Mouse (Mus musculus) neural tube, embryonic 13.5 days (tissue): Measurements from ENCODE around the gene Grtp1. TPM values are rescaled to one million over a fixed set of nuclear protein-coding genes. Genes with fewer than 3 reads are reported as not detected.

ENCODE experiments used
- ATAC-seq: fragments of 200-750 bp; cut with Nextera tagmentation; 2 replicates; pipeline ENCODE4 v1.8.0; 2017; ENCODE audit warnings: low read depth, mild to moderate bottlenecking, moderate TSS enrichment, moderate library complexity
- H3K27ac ChIP-seq: fragments of 300-500 bp; sonication (generic); replicated peaks from 2 replicates; pipeline ENCODE4 v1.5.1; 2015; ENCODE audit warnings: moderate library complexity, mild to moderate bottlenecking, inconsistent platforms
- H3K27me3 ChIP-seq: fragments of 300-500 bp; sonication (generic); 2 replicates; pipeline ENCODE4 v1.6.1; 2015; ENCODE audit warnings: mild to moderate bottlenecking, inconsistent platforms
- H3K36me3 ChIP-seq: fragments of 300-500 bp; sonication (generic); 2 replicates; pipeline ENCODE4 v1.6.1; 2015; ENCODE audit warnings: mild to moderate bottlenecking, inconsistent platforms
- H3K4me1 ChIP-seq: fragments of 300-500 bp; sonication (generic); replicated peaks from 2 replicates; pipeline ENCODE4 v1.6.1; 2015; ENCODE audit warnings: inconsistent platforms
- H3K4me2 ChIP-seq: fragments of 300-500 bp; sonication (generic); 2 replicates; pipeline ENCODE4 v1.6.1; 2015; ENCODE audit warnings: inconsistent platforms, mild to moderate bottlenecking, moderate library complexity
- H3K4me3 ChIP-seq: fragments of 300-500 bp; sonication (generic); 2 replicates; pipeline ENCODE4 v1.5.1; 2015; ENCODE audit warnings: mild to moderate bottlenecking, inconsistent platforms
- H3K9ac ChIP-seq: fragments of 300-500 bp; sonication (generic); 2 replicates; pipeline ENCODE4 v1.6.1; 2015; ENCODE audit warnings: moderate library complexity, mild to moderate bottlenecking, inconsistent platforms
- H3K9me3 ChIP-seq: fragments of 300-500 bp; sonication (generic); 2 replicates; pipeline ENCODE4 v1.6.1; 2016; ENCODE audit warnings: inconsistent platforms
- WGBS: fragments of 180-500 bp; shearing (Covaris S2); methylation state at CpG from one replicate; pipeline ENCODE4 v1.1.7; 2015; 5-methylcytosine and 5-hydroxymethylcytosine counted together
- polyA plus RNA-seq: library from polyadenylated mRNA; unstranded; fragments of >200 nt; fragmentation: Nextera tagmentation; extraction: Ambion mirVana; gene quantifications from 2 replicates; pipeline ENCODE4 v1.2.1, GENCODE M21; 2015

The Grtp1 gene
- 9.7 and 11.2 TPM in 2 replicates for polyA plus RNA-seq

- peak; percentile 76 for ATAC-seq
- H3K4me3 ChIP-seq: peak within 1 kb of the TSS; percentile 59
- H3K9me3 ChIP-seq: no peaks in the 10 kb centered on the region
- peak within 1 kb of the TSS; percentile 77 for H3K9ac ChIP-seq
- H3K27me3 ChIP-seq: peaks cover 37% of the 10 kb centered on the region
- WGBS: 1% methylated on average over 57 of the region's 58 CpGs
- H3K4me2 ChIP-seq: peak within 1 kb of the TSS; percentile 79
- no peak within 1 kb of the TSS for H3K27ac ChIP-seq
- peaks cover 12% of the 10 kb centered on the region for H3K4me1 ChIP-seq
- H3K36me3 ChIP-seq: no peaks in the 10 kb centered on the region
Measured at GRCm38 (mm10) chr8:13200301-13201012, at the start of gene Grtp1. Gene Grtp1 (minus strand): TSS chr8:13200620.

GRCm38 (mm10) chr8:13244343-13244880 is 44.0 kb upstream of the Grtp1 start:
- Histone ChIP-seq H3K27me3 (no peaks in the 10 kb centered on the region), H3K36me3 (no peaks in the 10 kb centered on the region), H3K27ac (no peak overlapping the region), H3K4me1 (no peaks in the 10 kb centered on the region), H3K4me2 (no peak overlapping the region), H3K9me3 (no peaks in the 10 kb centered on the region), H3K4me3 (no peak overlapping the region), H3K9ac (no peak overlapping the region)
- no peak for ATAC-seq
- 89% methylated on average over 11 of the region's 11 CpGs for WGBS

- Histone ChIP-seq H3K27me3 (no peaks in the 10 kb centered on the region), H3K9me3 (no peaks in the 10 kb centered on the region), H3K27ac (no peak overlapping the region), H3K4me3 (no peak overlapping the region), H3K4me1 (no peaks in the 10 kb centered on the region), H3K4me2 (no peak overlapping the region), H3K36me3 (no peaks in the 10 kb centered on the region), H3K9ac (no peak overlapping the region)
- WGBS: 84% methylated on average over 10 of the region's 10 CpGs
- ATAC-seq: no peak
Measured at GRCm38 (mm10) chr8:13242985-13243870, 42.8 kb upstream of the Grtp1 start.

GRCm38 (mm10) chr8:13240691-13241090 is 40.3 kb upstream of the Grtp1 start:
- ATAC-seq: no peak
- 82% methylated on average over 7 of the region's 7 CpGs for WGBS
- H3K27ac ChIP-seq: no peak overlapping the region
- no peaks in the 10 kb centered on the region for H3K36me3 ChIP-seq
- no peaks in the 10 kb centered on the region for H3K27me3 ChIP-seq
- no peaks in the 10 kb centered on the region for H3K9me3 ChIP-seq
- no peak overlapping the region for H3K4me3 ChIP-seq
- H3K4me2 ChIP-seq: no peak overlapping the region
- no peak overlapping the region for H3K9ac ChIP-seq
- no peaks in the 10 kb centered on the region for H3K4me1 ChIP-seq

- WGBS: 89% methylated on average over 9 of the region's 9 CpGs
Measured at GRCm38 (mm10) chr8:13240055-13240454, 39.6 kb upstream of the Grtp1 start.

GRCm38 (mm10) chr8:13234803-13235202 is 34.4 kb upstream of the Grtp1 start:
- no peak for ATAC-seq
- no peaks in the 10 kb centered on the region for H3K4me1 ChIP-seq
- H3K27me3 ChIP-seq: peaks cover 2% of the 10 kb centered on the region; the same call in 1 of the 2 replicates
- H3K4me2 ChIP-seq: no peak overlapping the region
- WGBS: 94% methylated on average over 13 of the region's 13 CpGs
- H3K27ac ChIP-seq: no peak overlapping the region
- no peak overlapping the region for H3K9ac ChIP-seq
- H3K4me3 ChIP-seq: no peak overlapping the region
- no peaks in the 10 kb centered on the region for H3K36me3 ChIP-seq
- no peaks in the 10 kb centered on the region for H3K9me3 ChIP-seq

More at GRCm38 (mm10) chr8:13240055-13240454, 39.6 kb upstream of the Grtp1 start:
- no peak overlapping the region for H3K4me3 ChIP-seq
- H3K9me3 ChIP-seq: no peaks in the 10 kb centered on the region
- no peaks in the 10 kb centered on the region for H3K4me1 ChIP-seq
- H3K36me3 ChIP-seq: no peaks in the 10 kb centered on the region
- H3K27me3 ChIP-seq: no peaks in the 10 kb centered on the region
- no peak overlapping the region for H3K4me2 ChIP-seq
- H3K27ac ChIP-seq: no peak overlapping the region
- no peak for ATAC-seq
- H3K9ac ChIP-seq: no peak overlapping the region

GRCm38 (mm10) chr8:13230471-13230870 is 30.1 kb upstream of the Grtp1 start:
- no peak overlapping the region for H3K4me2 ChIP-seq
- H3K27me3 ChIP-seq: peaks cover 7% of the 10 kb centered on the region; the same call in 1 of the 2 replicates
- H3K9ac ChIP-seq: no peak overlapping the region
- WGBS: 91% methylated on average over 4 of the region's 4 CpGs
- no peaks in the 10 kb centered on the region for H3K9me3 ChIP-seq
- no peak overlapping the region for H3K27ac ChIP-seq
- peaks cover 14% of the 10 kb centered on the region; the same call in 1 of the 2 replicates for H3K4me1 ChIP-seq
- H3K36me3 ChIP-seq: no peaks in the 10 kb centered on the region
- no peak for ATAC-seq
- no peak overlapping the region for H3K4me3 ChIP-seq

GRCm38 (mm10) chr8:13229802-13230201 is 29.4 kb upstream of the Grtp1 start:
- peaks cover 7% of the 10 kb centered on the region; the same call in 1 of the 2 replicates for H3K27me3 ChIP-seq
- ATAC-seq: no peak
- H3K9me3 ChIP-seq: no peaks in the 10 kb centered on the region
- no peaks in the 10 kb centered on the region for H3K36me3 ChIP-seq
- no peak overlapping the region for H3K4me2 ChIP-seq
- peaks cover 14% of the 10 kb centered on the region; the same call in 1 of the 2 replicates for H3K4me1 ChIP-seq
- H3K27ac ChIP-seq: no peak overlapping the region
- WGBS: 46% methylated on average over 12 of the region's 12 CpGs
- no peak overlapping the region for H3K4me3 ChIP-seq
- no peak overlapping the region for H3K9ac ChIP-seq

- H3K27me3 ChIP-seq: peaks cover 7% of the 10 kb centered on the region; the same call in 1 of the 2 replicates
- no peak overlapping the region for H3K4me3 ChIP-seq
- no peak overlapping the region for H3K27ac ChIP-seq
- 29% methylated on average over 9 of the region's 9 CpGs for WGBS
- H3K4me2 ChIP-seq: no peak overlapping the region
- H3K4me1 ChIP-seq: peaks cover 14% of the 10 kb centered on the region; the same call in 1 of the 2 replicates
- H3K9me3 ChIP-seq: no peaks in the 10 kb centered on the region
- H3K9ac ChIP-seq: no peak overlapping the region
- 0 out of 2 replicates have a peak, but pooled peaks have one; percentile 19 for ATAC-seq
- no peaks in the 10 kb centered on the region for H3K36me3 ChIP-seq
Measured at GRCm38 (mm10) chr8:13228923-13229610, 28.6 kb upstream of the Grtp1 start.

GRCm38 (mm10) chr8:13227184-13227583 is 26.8 kb upstream of the Grtp1 start:
- H3K27me3 ChIP-seq: peaks cover 7% of the 10 kb centered on the region; the same call in 1 of the 2 replicates
- ATAC-seq: no peak
- H3K9me3 ChIP-seq: no peaks in the 10 kb centered on the region
- no peak overlapping the region for H3K4me3 ChIP-seq
- H3K4me2 ChIP-seq: no peak overlapping the region
- WGBS: 76% methylated on average over 3 of the region's 3 CpGs
- H3K27ac ChIP-seq: no peak overlapping the region
- H3K4me1 ChIP-seq: peaks cover 14% of the 10 kb centered on the region; the same call in 1 of the 2 replicates
- H3K36me3 ChIP-seq: no peaks in the 10 kb centered on the region
- H3K9ac ChIP-seq: no peak overlapping the region

- WGBS: 54% methylated on average over 6 of the region's 6 CpGs
- H3K9me3 ChIP-seq: no peaks in the 10 kb centered on the region
- H3K4me1 ChIP-seq: peaks cover 14% of the 10 kb centered on the region; the same call in 1 of the 2 replicates
- H3K4me3 ChIP-seq: no peak overlapping the region
- H3K4me2 ChIP-seq: no peak overlapping the region
- H3K27me3 ChIP-seq: peaks cover 7% of the 10 kb centered on the region; the same call in 1 of the 2 replicates
- no peak for ATAC-seq
- no peaks in the 10 kb centered on the region for H3K36me3 ChIP-seq
- no peak overlapping the region for H3K9ac ChIP-seq
- no peak overlapping the region for H3K27ac ChIP-seq
Measured at GRCm38 (mm10) chr8:13226288-13226687, 25.9 kb upstream of the Grtp1 start.
